Mouse (Mus musculus): Measurements from ENCODE around the gene Vps33b. TPM values are rescaled to one million over a fixed set of nuclear protein-coding genes. Genes with fewer than 3 reads are reported as not detected.

The Vps33b gene
- polyA plus RNA-seq, 1 experiment from 2014 or later = 9.0 TPM

GRCm38 (mm10) chr7:80276374-80276773 is 6.9 kb downstream of the Vps33b start:
- Histone ChIP-seq H3K4me3 (no peak overlapping the region), H3K36me3 (peaks cover 83% of the 10 kb centered on the region), H3K4me1 (peaks cover 13% of the 10 kb centered on the region), H3K4me2 (no peak overlapping the region), H3K9ac (no peak overlapping the region), H3K27ac (peak overlapping the region; percentile 12; the same call in 1 of the 2 replicates), H3K9me3 (replicated peaks) (no peaks in the 10 kb centered on the region), H3K27me3 (replicated peaks) (no peaks in the 10 kb centered on the region)
- 0 out of 2 replicates have a peak, but pooled peaks have one; percentile 32 for ATAC-seq
- 59% methylated on average over 4 of the region's 4 CpGs for WGBS (ENCODE audit: insufficient replicate concordance)

GRCm38 (mm10) chr7:80280032-80280431 is 10.6 kb downstream of the Vps33b start:
- H3K27me3 ChIP-seq (replicated peaks) = no peaks in the 10 kb centered on the region
- H3K27ac ChIP-seq = no peak overlapping the region
- H3K9ac ChIP-seq = no peak overlapping the region
- peaks cover 17% of the 10 kb centered on the region for H3K4me1 ChIP-seq
- ATAC-seq = no peak
- no peak overlapping the region for H3K4me2 ChIP-seq
- 78% methylated on average over 10 of the region's 10 CpGs for WGBS (ENCODE audit: insufficient replicate concordance)
- H3K9me3 ChIP-seq (replicated peaks) = no peaks in the 10 kb centered on the region
- H3K36me3 ChIP-seq = peaks cover 83% of the 10 kb centered on the region
- no peak overlapping the region for H3K4me3 ChIP-seq

GRCm38 (mm10) chr7:80280998-80281397 is 11.5 kb downstream of the Vps33b start:
- peaks cover 14% of the 10 kb centered on the region for H3K4me1 ChIP-seq
- ATAC-seq = no peak
- H3K4me2 ChIP-seq = no peak overlapping the region
- no peaks in the 10 kb centered on the region for H3K9me3 ChIP-seq (replicated peaks)
- H3K4me3 ChIP-seq = no peak overlapping the region
- no peak overlapping the region for H3K27ac ChIP-seq
- WGBS (ENCODE audit: insufficient replicate concordance) = 82% methylated on average over 2 of the region's 2 CpGs
- H3K27me3 ChIP-seq (replicated peaks) = no peaks in the 10 kb centered on the region
- peaks cover 85% of the 10 kb centered on the region for H3K36me3 ChIP-seq
- H3K9ac ChIP-seq = no peak overlapping the region

- no peak overlapping the region for H3K4me3 ChIP-seq
- H3K36me3 ChIP-seq = peaks cover 85% of the 10 kb centered on the region
- H3K9me3 ChIP-seq (replicated peaks) = no peaks in the 10 kb centered on the region
- H3K4me1 ChIP-seq = peaks cover 15% of the 10 kb centered on the region
- no peak overlapping the region for H3K27ac ChIP-seq
- WGBS (ENCODE audit: insufficient replicate concordance) = 80% methylated on average over 3 of the region's 3 CpGs
- no peaks in the 10 kb centered on the region for H3K27me3 ChIP-seq (replicated peaks)
- H3K9ac ChIP-seq = no peak overlapping the region
- ATAC-seq = no peak
- no peak overlapping the region for H3K4me2 ChIP-seq
These were observed 12.2 kb downstream of the Vps33b start for GRCm38 (mm10) chr7:80281646-80282045.

GRCm38 (mm10) chr7:80283226-80283918 is 13.9 kb downstream of the Vps33b start:
- 52% methylated on average over 3 of the region's 3 CpGs for WGBS (ENCODE audit: insufficient replicate concordance)
- H3K4me3 ChIP-seq = no peak overlapping the region
- H3K27ac ChIP-seq = no peak overlapping the region
- H3K4me2 ChIP-seq = no peak overlapping the region
- H3K4me1 ChIP-seq = peaks cover 17% of the 10 kb centered on the region
- H3K9ac ChIP-seq = no peak overlapping the region
- 0 out of 2 replicates have a peak, but pooled peaks have one; percentile 35 for ATAC-seq
- no peaks in the 10 kb centered on the region for H3K9me3 ChIP-seq (replicated peaks)
- peaks cover 86% of the 10 kb centered on the region for H3K36me3 ChIP-seq
- H3K27me3 ChIP-seq (replicated peaks) = no peaks in the 10 kb centered on the region

- Histone ChIP-seq H3K4me2 (no peak overlapping the region), H3K4me1 (peaks cover 17% of the 10 kb centered on the region), H3K36me3 (peaks cover 83% of the 10 kb centered on the region), H3K27ac (no peak overlapping the region), H3K27me3 (replicated peaks) (no peaks in the 10 kb centered on the region), H3K9me3 (replicated peaks) (no peaks in the 10 kb centered on the region), H3K9ac (no peak overlapping the region), H3K4me3 (no peak overlapping the region)
- WGBS (ENCODE audit: insufficient replicate concordance) = 80% methylated on average over 5 of the region's 5 CpGs
- no peak for ATAC-seq
These were observed 14.9 kb downstream of the Vps33b start for GRCm38 (mm10) chr7:80284391-80284790.

- no peak overlapping the region for H3K27ac ChIP-seq
- H3K4me1 ChIP-seq = peaks cover 17% of the 10 kb centered on the region
- no peak overlapping the region for H3K9ac ChIP-seq
- no peaks in the 10 kb centered on the region for H3K9me3 ChIP-seq (replicated peaks)
- H3K4me3 ChIP-seq = no peak overlapping the region
- WGBS (ENCODE audit: insufficient replicate concordance) = 83% methylated on average over 6 of the region's 6 CpGs
- no peak for ATAC-seq
- H3K36me3 ChIP-seq = peaks cover 85% of the 10 kb centered on the region
- H3K27me3 ChIP-seq (replicated peaks) = no peaks in the 10 kb centered on the region
- H3K4me2 ChIP-seq = no peak overlapping the region
These were observed 16.3 kb downstream of the Vps33b start for GRCm38 (mm10) chr7:80285725-80286124.

GRCm38 (mm10) chr7:80287736-80288135 is 18.3 kb downstream of the Vps33b start:
- 79% methylated on average over 10 of the region's 10 CpGs for WGBS (ENCODE audit: insufficient replicate concordance)
- Histone ChIP-seq H3K27me3 (replicated peaks) (no peaks in the 10 kb centered on the region), H3K36me3 (peaks cover 82% of the 10 kb centered on the region), H3K4me1 (peaks cover 26% of the 10 kb centered on the region), H3K4me3 (no peak overlapping the region), H3K27ac (no peak overlapping the region), H3K9ac (no peak overlapping the region), H3K4me2 (no peak overlapping the region), H3K9me3 (replicated peaks) (no peaks in the 10 kb centered on the region)
- 0 out of 2 replicates have a peak, but pooled peaks have one; percentile 24 for ATAC-seq

- Histone ChIP-seq H3K4me3 (peak within 1 kb of the TSS; percentile 89), H3K4me1 (peaks cover 61% of the 10 kb centered on the region)
These were observed 24.8 kb downstream of the Vps33b start, which contains the start of gene Prc1 for GRCm38 (mm10) chr7:80294062-80294763. Gene Prc1, plus strand, starts transcription at chr7:80294450.

GRCm38 (mm10) chr7:80294764-80295648 is 25.6 kb downstream of the Vps33b start:
- H3K27ac ChIP-seq = peak overlapping the region; percentile 89
- ATAC-seq = peak; percentile 30; the same call in 1 of the 2 replicates
- H3K9ac ChIP-seq = peak overlapping the region; percentile 95
- no peaks in the 10 kb centered on the region for H3K27me3 ChIP-seq (replicated peaks)
- WGBS (ENCODE audit: insufficient replicate concordance) = 8% methylated on average over 37 of the region's 37 CpGs
- no peaks in the 10 kb centered on the region for H3K9me3 ChIP-seq (replicated peaks)
- peaks cover 69% of the 10 kb centered on the region for H3K4me1 ChIP-seq
- peak overlapping the region; percentile 89 for H3K4me3 ChIP-seq
- H3K36me3 ChIP-seq = peaks cover 56% of the 10 kb centered on the region
- H3K4me2 ChIP-seq = peak overlapping the region; percentile 71

More at GRCm38 (mm10) chr7:80294062-80294763, 24.8 kb downstream of the Vps33b start, which contains the start of gene Prc1:
- Histone ChIP-seq H3K4me2 (peak within 1 kb of the TSS; percentile 71), H3K36me3 (peaks cover 53% of the 10 kb centered on the region), H3K27ac (peak within 1 kb of the TSS; percentile 93), H3K9ac (peak within 1 kb of the TSS; percentile 95), H3K27me3 (replicated peaks) (no peaks in the 10 kb centered on the region), H3K9me3 (replicated peaks) (no peaks in the 10 kb centered on the region)
- ATAC-seq = peak; percentile 99
- WGBS (ENCODE audit: insufficient replicate concordance) = under 1% methylated on average over 52 of the region's 52 CpGs

GRCm38 (mm10) chr7:80296462-80296861 is 27.0 kb downstream of the Vps33b start:
- no peak for ATAC-seq
- Histone ChIP-seq H3K4me1 (peaks cover 70% of the 10 kb centered on the region), H3K27ac (no peak overlapping the region), H3K4me3 (peak overlapping the region; percentile 89), H3K9ac (peak overlapping the region; percentile 95), H3K27me3 (replicated peaks) (no peaks in the 10 kb centered on the region), H3K36me3 (peaks cover 57% of the 10 kb centered on the region), H3K4me2 (peak overlapping the region; percentile 71), H3K9me3 (replicated peaks) (no peaks in the 10 kb centered on the region)
- 83% methylated on average over 6 of the region's 6 CpGs for WGBS (ENCODE audit: insufficient replicate concordance)

Data from liver, embryonic 12.5 days (tissue).